Mouse (Mus musculus): Measurements from ENCODE around the gene Chaf1b. TPM values are rescaled to one million over a fixed set of nuclear protein-coding genes. Genes with fewer than 3 reads are reported as not detected.
A peak's percentile ranks its signal among the peaks of the same experiment; 100 is the strongest.

Chaf1b gene
- total and polyA plus RNA-seq, 3 experiments, result 48.2 to 53.9 TPM; not detected in 1

DNA sequence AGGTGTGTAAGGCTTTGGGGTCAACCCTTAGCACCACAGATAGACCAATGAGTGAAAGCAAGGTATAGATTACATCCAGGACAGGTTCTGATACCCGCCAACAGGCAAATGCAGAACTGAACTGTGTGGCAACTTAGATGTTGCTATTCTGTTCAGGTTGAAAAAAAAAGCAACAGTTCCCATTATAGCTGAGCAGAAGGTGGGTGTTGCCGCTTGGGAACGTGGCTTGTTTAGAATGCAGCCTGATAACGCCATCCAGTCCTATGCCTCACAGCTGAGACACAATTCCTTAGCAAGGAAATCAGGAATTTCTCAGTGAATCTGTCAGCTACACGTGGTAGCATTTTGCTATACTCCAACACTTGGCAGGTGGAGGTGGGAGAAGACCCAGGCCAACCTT lies 9.6 kb downstream of the Chaf1b start:
- H3K4me1 ChIP-seq (ENCODE audit: control insufficient read depth in 1 of 2, insufficient read depth in 2 of 2, low read length in 2 of 2), result peaks cover 9 to 26% of the 10 kb centered on the region in 2 experiments
- no peak overlapping the region for H3K4me3 ChIP-seq (ENCODE audit: control insufficient read depth in 1 of 2, insufficient read depth in 1 of 2, low read depth in 2 of 2, low read length in 2 of 2)
- no peak overlapping the region for H3K27ac ChIP-seq (ENCODE audit: control insufficient read depth, low read depth, low read length)
- no peak for TF ChIP-seq NRF1 (IDR thresholded peaks at IDR 0.05; ENCODE audit: insufficient read depth, low read depth, low read length, poor library complexity, severe bottlenecking)
- no peak for TF ChIP-seq ZC3H11A (IDR thresholded peaks at IDR 0.05; ENCODE audit: low read depth, low read length)
- TF ChIP-seq MAX (IDR thresholded peaks at IDR 0.05; ENCODE audit: low read length), result no peak
- no peak for TF ChIP-seq ZNF384 (IDR thresholded peaks at IDR 0.05; ENCODE audit: low read depth, low read length)
- TF ChIP-seq POLR2AphosphoS2 (IDR thresholded peaks at IDR 0.05; ENCODE audit: low read length), result no peak
- TF ChIP-seq GATA1 (IDR thresholded peaks at IDR 0.05; ENCODE audit: low read depth, low read length), result no peak
- TF ChIP-seq MEF2A (IDR thresholded peaks at IDR 0.05; ENCODE audit: extremely low read depth, insufficient replicate concordance, low read depth, low read length, poor library complexity, severe bottlenecking), result no peak
- TF ChIP-seq GABPA (IDR thresholded peaks at IDR 0.05; ENCODE audit: low read depth, low read length), result no peak
- no peak for TF ChIP-seq MAZ (IDR thresholded peaks at IDR 0.05; ENCODE audit: low read depth, low read length)
- TF ChIP-seq E2F4 (IDR thresholded peaks at IDR 0.05; ENCODE audit: borderline replicate concordance, low read depth, low read length), result no peak
- no peak overlapping the region for H3K9ac ChIP-seq (ENCODE audit: control insufficient read depth, low read depth, low read length, poor library complexity, severe bottlenecking)
- H3K36me3 ChIP-seq (ENCODE audit: control insufficient read depth in 1 of 2, insufficient read depth in 2 of 2, low read length in 2 of 2), result peaks cover 4 to 15% of the 10 kb centered on the region in 2 experiments
- no peaks in the 10 kb centered on the region for H3K9me3 ChIP-seq (replicated peaks; ENCODE audit: insufficient read depth, low read length)
- no peaks in the 10 kb centered on the region for H3K79me2 ChIP-seq (ENCODE audit: control insufficient read depth, insufficient read depth, low read length, poor library complexity)
- DNase-seq (ENCODE audit: low read depth, low spot score), result no peak
- H3K27me3 ChIP-seq (ENCODE audit: control insufficient read depth in 1 of 2, insufficient read depth in 2 of 2, low read length in 2 of 2), result no peaks in the 10 kb centered on the region

DNA sequence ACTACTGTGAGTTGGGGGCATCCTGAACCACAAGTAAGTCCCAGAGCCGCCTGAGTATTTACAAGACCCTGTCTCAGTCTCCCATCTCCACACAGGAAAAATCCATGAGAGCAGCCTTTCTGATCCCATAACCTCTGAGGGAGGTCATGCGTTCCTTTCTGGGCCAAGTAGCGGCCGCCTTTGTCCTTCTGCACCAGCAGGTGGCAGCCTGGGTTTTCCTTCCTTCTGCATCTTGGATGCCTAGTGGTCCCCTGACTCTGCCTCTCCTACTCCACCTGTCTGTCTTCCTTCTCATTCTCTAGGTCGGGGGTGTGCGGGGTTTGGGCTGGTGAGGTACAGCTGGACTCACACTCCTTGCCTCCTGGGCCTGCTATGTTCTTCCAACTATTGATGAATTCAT lies 19.3 kb downstream of the Chaf1b start:
- Histone ChIP-seq H3K9ac (ENCODE audit: control insufficient read depth, low read depth, low read length, poor library complexity, severe bottlenecking) (no peak overlapping the region), H3K36me3 (ENCODE audit: control insufficient read depth in 1 of 2, insufficient read depth in 2 of 2, low read length in 2 of 2) (peaks cover 0 to 2% of the 10 kb centered on the region in 2 experiments; a peak in 1 of 4 replicates), H3K27me3 (ENCODE audit: control insufficient read depth in 1 of 2, insufficient read depth in 2 of 2, low read length in 2 of 2) (no peaks in the 10 kb centered on the region), H3K79me2 (ENCODE audit: control insufficient read depth, insufficient read depth, low read length, poor library complexity) (no peaks in the 10 kb centered on the region; the same call in 1 of the 2 replicates), H3K9me3 (replicated peaks; ENCODE audit: insufficient read depth, low read length) (no peaks in the 10 kb centered on the region), H3K4me3 (ENCODE audit: control insufficient read depth in 1 of 2, insufficient read depth in 1 of 2, low read depth in 2 of 2, low read length in 2 of 2) (no peak overlapping the region), H3K27ac (ENCODE audit: control insufficient read depth, low read depth, low read length) (no peak overlapping the region), H3K4me1 (ENCODE audit: control insufficient read depth in 1 of 2, insufficient read depth in 2 of 2, low read length in 2 of 2) (no peaks in the 10 kb centered on the region)
- TF ChIP-seq RAD21 (IDR thresholded peaks at IDR 0.05; ENCODE audit: low read depth, low read length) (peak; percentile 45), TBP (IDR thresholded peaks at IDR 0.05; ENCODE audit: low read depth, low read length) (no peak), CHD2 (IDR thresholded peaks at IDR 0.05; ENCODE audit: low read length) (no peak), UBTF (IDR thresholded peaks at IDR 0.05; ENCODE audit: borderline replicate concordance, insufficient read depth, low read depth, low read length) (no peak), ZC3H11A (IDR thresholded peaks at IDR 0.05; ENCODE audit: low read depth, low read length) (0 out of 2 replicates have a peak, but pooled peaks have one; percentile 5), POLR2A (IDR thresholded peaks at IDR 0.05; ENCODE audit: control insufficient read depth in 1 of 2, insufficient read depth in 1 of 2, low read depth in 1 of 2, low read length in 2 of 2, poor library complexity in 1 of 2) (no peak), HCFC1 (IDR thresholded peaks at IDR 0.05; ENCODE audit: low read depth, low read length) (no peak), CTCF (IDR thresholded peaks at IDR 0.05 in 2 of 3, conservative IDR thresholded peaks at IDR 0.05 in 1 of 3; ENCODE audit: control insufficient read depth in 1 of 3, insufficient read depth in 1 of 3, low read depth in 2 of 3, low read length in 3 of 3, poor library complexity in 1 of 3, severe bottlenecking in 1 of 3) (peak; percentile 24 to 70 (median 64); a peak in 4 of 6 replicates), SMC3 (IDR thresholded peaks at IDR 0.05; ENCODE audit: low read depth, low read length) (peak; percentile 58)
- DNase-seq (ENCODE audit: low read depth, low spot score), result peak; percentile 44

Data from MEL (cell line).